Mouse (Mus musculus): Measurements from ENCODE around the gene Cd80.

Gene Cd80

DNA sequence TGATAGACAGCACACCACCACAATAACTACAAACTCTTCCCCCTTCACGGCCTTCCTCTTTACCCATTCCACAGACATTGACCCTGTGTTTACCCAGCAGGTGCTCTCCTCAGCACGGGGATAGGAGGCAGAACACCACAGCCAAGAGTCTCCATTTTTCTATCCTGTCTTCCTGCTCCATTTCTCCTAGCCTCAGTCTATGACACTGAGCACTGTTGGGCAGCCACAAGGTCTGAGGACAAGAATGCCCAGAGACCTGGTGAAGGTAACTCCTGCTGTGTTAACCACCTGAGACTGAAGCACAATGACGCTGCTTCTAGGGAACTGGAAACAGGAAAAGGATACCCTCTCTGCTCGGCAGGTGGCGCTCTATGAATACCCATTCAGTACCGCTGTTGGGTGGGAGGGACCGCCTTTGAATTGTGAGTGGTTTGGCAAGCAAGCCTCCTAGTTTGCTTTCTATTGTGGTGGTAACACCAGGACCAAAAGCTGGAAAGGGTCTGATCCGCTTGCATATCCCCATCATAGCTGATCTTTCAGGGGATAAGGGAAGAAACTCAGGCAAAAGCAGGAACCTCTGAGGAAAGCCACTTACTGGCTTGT is 81.3 kb downstream of the Cd80 start:
- DNase-seq: peak; percentile 87

DNA sequence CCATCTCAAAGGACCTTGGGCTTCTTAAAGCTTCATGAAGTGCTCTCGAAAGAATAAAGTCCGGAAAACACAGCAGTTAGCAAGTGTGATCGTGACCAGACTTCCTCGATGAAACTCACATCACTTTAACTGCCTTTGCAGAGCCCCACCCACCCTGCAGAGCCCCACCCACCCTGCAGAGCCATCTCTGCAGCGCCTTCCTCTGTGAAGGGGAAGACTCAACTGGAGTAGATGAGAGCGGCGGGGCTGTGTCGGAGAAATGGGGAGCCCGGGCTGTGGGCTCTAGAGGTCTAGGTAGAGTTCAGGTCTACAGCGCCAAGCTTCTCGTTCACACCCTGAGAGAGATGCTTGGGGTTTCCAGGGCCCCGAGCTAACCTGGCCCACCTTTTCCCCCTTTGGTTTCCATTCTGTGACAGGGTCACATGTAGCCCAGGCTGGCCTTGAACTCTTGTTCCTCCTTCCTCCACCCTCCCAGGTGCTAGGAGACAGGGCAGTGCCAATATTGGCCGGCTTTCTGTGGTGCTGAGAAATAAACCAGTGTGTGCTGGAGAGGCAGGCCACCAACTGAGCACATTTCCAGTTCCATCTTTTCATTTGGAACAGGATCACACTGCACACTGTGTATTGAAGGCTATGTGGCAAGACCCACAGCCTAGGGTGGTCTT is 83.5 kb downstream of the Cd80 start:
- no peak for DNase-seq

Measured in lung, postnatal 14 days (tissue).